Mouse (Mus musculus) olfactory bulb, adult 2 months (tissue): ENCODE data around the gene Fam120a. TPM values are rescaled to one million over a fixed set of nuclear protein-coding genes. Genes with fewer than 3 reads are reported as not detected.
A peak's percentile ranks its signal among the peaks of the same experiment; 100 is the strongest.

ENCODE experiments used
- H3K27ac ChIP-seq: fragments of 200-500 bp; 2 replicates; pipeline ENCODE4 v1.5.1; 2012; ENCODE audit warnings: low read depth, low read length; ENCODE audit not compliant: insufficient read depth
- H3K4me1 ChIP-seq: fragments of 200-500 bp; 2 replicates; pipeline ENCODE4 v1.6.1; 2012; ENCODE audit warnings: low read length; ENCODE audit not compliant: control insufficient read depth, insufficient read depth
- H3K4me3 ChIP-seq: fragments of 200-500 bp; 2 replicates; pipeline ENCODE4 v1.5.1; 2012; ENCODE audit warnings: mild to moderate bottlenecking, low read depth, low read length, moderate library complexity; ENCODE audit not compliant: insufficient read depth
- CTCF ChIP-seq: fragments of 200-500 bp; IDR thresholded peaks from 2 replicates; pipeline ENCODE4 v1.5.1; 2012; ENCODE audit warnings: low read depth, mild to moderate bottlenecking, low read length, moderate library complexity; ENCODE audit not compliant: insufficient read depth
- POLR2A ChIP-seq: fragments of 200-500 bp; IDR thresholded peaks from 2 replicates; pipeline ENCODE4 v1.6.1; 2012; ENCODE audit warnings: mild to moderate bottlenecking, low read depth, low read length, moderate library complexity; ENCODE audit not compliant: insufficient read depth
- WGBS: fragments of 180-500 bp; shearing (Covaris S2); methylation state at CpG from one replicate; pipeline ENCODE4 v1.1.7; 2018; 5-methylcytosine and 5-hydroxymethylcytosine counted together
- polyA plus RNA-seq: library from polyadenylated mRNA; stranded (reverse); fragments of >200 nt; gene quantifications from 2 replicates; pipeline ENCODE4 v1.2.4, GENCODE M21; 2012; ENCODE audit warnings: low replicate concordance; ENCODE audit not compliant: missing spikeins, insufficient read depth, insufficient read length

Gene Fam120a
- 79.3 TPM in 1 of 2 replicates, not detected in the other for polyA plus RNA-seq

DNA sequence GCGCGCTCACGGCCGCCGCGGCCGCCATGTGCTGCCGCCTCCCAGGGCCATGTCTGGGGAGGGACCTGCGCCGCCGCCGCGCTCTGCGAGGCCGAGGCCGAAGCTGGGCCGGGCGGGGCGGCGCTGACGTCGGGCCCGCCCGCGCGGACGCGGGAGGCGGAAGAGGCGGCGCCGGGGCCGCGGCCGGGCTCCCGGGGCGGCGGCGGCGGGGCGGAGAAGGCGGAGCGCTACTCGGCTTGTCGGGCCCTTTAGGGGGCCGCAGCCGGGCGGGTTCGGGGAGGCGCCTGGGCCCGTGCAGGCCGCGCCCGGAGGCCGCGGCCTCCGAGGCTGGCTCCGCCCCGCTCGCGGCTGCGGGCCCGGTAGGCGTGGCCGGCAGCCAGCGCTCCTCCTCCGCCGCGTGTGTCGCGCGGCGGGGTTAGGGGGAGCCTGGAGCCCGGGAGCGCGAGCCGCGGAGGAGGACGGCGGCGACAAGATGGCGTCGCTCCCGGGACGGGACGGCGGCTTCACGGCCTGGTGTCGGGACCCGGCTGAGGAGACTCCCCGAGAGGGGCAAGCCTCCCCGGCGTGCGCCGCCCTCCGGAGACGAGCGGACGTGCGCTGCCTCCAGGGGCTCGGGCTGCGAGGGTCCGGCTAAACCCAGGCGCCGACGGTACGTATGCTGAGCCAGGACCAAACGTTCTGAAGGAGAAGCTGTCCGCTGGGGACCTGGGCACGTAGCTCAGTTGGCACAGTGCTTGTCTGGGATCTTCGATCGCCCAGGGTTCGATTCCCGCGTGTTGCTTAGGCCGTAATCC, at the start of gene Fam120a:
TSS of gene Fam120a (minus strand) at position 62 of the 794 bp plus-strand sequence.
- TF ChIP-seq CTCF (peak; percentile 46; the same call in 1 of the 2 replicates), POLR2A (peak; percentile 79)
- H3K27ac ChIP-seq = peak within 1 kb of the TSS; percentile 96
- H3K4me1 ChIP-seq = peaks cover 13% of the 10 kb centered on the region
- peak within 1 kb of the TSS; percentile 71 for H3K4me3 ChIP-seq
- WGBS = 7% methylated on average over 114 of the region's 116 CpGs

DNA sequence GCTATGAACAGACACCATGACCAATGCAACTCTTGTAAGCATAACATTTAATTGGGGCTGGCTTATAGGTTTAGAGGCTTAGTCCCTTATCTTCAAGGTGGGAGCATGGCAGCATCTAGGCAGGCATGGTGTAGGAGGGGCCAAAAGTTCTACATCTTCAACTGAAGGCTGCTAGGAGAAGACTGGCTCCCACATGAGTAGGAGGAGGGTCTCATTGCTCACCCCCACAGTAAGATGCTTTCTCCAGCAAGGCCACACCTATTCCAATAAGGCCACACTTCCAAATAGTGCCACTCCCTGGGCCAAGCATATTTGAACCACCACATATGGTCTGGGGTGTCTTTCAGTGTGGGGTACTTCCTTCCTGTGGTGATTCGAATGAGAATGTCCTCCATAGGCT, 49.6 kb upstream of the Fam120a start:
- peaks cover 20% of the 10 kb centered on the region for H3K4me1 ChIP-seq
- H3K4me3 ChIP-seq = no peak overlapping the region
- 97% methylated on average over 1 of the region's 1 CpGs for WGBS
- no peak overlapping the region for H3K27ac ChIP-seq
- no peak for TF ChIP-seq CTCF

DNA sequence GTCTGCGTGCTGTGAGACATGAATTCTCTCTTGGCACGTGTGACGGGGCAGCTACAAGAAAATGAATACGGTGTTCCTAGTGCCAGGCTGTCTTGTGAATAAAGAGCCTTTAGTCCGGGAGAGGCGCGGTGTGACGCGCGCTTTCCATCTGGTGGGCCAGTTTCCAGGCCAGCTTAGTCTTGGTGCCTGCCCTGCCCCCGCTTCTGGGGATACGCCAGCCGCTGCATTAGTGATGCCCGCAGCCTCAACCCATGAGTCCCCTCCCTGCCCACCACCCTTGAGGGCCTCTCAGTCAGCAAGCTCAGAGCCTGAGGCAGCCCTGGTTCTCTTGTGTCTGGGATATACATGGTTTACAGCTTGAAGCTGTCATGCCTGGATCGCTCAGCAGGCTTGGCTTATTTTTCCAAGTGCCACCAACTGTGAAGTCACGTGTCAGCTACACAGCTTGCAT, 48.5 kb upstream of the Fam120a start:
- peak overlapping the region; percentile 2; the same call in 1 of the 2 replicates for H3K4me3 ChIP-seq
- peak overlapping the region; percentile 76 for H3K27ac ChIP-seq
- 2% methylated on average over 16 of the region's 16 CpGs for WGBS
- TF ChIP-seq CTCF = no peak
- TF ChIP-seq POLR2A = no peak; the same call in 1 of the 2 replicates
- peaks cover 20% of the 10 kb centered on the region for H3K4me1 ChIP-seq

DNA sequence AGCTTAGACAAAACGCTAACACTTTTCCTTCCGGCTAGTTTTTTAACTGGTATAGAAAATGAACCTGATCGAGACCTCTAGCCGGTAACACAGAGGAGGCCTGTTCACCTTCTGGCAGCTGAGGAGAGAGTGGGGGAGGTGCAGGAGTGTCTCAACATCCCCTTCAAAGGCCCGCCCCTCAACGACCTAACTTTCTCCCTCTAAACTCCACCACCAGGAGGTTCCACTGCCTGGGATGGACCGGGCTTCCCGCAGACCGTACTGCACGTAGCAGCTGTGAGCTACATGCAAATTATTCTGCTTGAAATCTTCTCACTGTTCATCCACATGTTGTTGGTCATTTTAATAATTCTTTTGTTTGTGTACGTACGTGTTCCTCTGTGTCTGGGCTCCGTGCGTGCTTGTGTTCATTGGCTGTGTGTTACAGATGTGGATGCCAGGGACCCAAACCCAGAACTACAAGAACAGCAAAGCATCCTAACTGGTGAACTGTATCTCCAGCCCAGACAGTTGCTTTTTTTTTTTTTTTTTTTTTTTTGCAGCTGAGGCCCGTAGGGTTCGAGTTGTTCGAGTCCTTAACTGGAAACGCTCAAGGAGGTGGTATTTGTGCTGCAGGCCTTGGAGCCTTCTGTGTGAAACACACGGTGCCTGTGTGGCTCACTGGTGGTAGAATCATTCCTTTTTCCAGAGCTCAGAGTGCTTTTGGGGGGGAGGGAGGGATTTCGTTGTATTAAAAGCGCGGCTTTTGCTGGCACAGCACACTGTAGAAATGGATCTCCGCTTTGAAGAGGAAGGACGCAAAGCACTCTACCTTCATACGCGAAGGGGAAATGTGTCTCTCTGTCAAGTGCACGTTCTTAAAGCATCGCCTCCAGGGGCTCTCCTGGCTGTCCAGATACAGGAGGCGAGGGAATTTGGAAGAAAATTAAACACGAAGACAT, 47.8 kb upstream of the Fam120a start:
- peaks cover 20% of the 10 kb centered on the region for H3K4me1 ChIP-seq
- peak overlapping the region; percentile 2; the same call in 1 of the 2 replicates for H3K4me3 ChIP-seq
- H3K27ac ChIP-seq = peak overlapping the region; percentile 76
- TF ChIP-seq POLR2A (no peak), CTCF (no peak)
- WGBS = 12% methylated on average over 30 of the region's 30 CpGs

DNA sequence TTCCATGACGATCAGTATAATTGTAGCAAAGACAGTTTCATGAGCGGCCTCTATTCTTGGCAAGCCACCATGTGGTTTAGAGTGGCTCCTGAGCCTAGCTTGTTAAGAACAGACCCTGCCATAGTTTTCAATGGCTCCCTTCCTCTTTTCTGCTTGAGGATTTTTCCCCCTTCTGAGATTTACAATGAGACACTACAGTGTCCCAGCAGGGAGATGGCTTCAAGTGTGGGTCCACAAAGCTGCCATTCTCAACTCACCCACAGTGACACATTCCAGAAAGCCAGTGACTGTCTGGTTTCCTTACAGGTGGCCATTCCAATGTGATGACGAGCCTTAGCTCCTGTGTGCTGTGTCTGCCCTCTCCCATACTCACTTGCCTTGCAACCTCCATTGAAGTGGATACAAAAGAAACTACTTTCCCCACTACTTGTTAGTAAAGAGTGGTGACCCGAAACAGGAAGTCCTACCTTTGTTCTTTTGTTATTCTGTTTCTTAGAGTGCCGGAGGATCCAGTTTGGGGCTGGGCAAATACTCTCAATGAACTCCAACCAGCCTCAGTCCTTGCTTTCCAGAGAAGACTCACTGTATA, 45.5 kb upstream of the Fam120a start:
- no peak for TF ChIP-seq CTCF
- TF ChIP-seq POLR2A = no peak
- 67% methylated on average over 5 of the region's 5 CpGs for WGBS
- peaks cover 17% of the 10 kb centered on the region for H3K4me1 ChIP-seq

DNA sequence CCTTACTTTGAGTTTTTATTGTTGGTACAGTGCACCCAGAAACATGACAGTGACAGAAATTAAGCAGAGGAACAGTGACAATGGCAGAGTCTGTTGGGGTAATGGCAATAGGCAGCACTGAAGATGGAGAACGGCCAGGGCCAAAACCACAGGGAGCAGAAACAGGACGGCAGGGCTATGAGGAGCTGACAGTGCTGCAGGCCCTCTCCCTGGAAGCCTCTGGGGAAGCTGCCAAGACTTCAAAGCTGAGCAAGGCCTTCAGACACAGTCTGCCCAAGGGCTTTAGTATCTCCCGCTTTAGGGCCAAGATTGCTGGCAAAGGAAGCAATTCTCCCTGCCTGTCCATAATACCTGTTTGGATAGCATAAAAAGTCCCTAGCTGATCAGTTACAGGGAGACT, 33.9 kb upstream of the Fam120a start:
- WGBS = 36% methylated on average over 3 of the region's 3 CpGs
- H3K27ac ChIP-seq = no peak overlapping the region

More for the DNA sequence above, 45.5 kb upstream of the Fam120a start:
- Histone ChIP-seq H3K27ac (no peak overlapping the region), H3K4me3 (no peak overlapping the region)

DNA sequence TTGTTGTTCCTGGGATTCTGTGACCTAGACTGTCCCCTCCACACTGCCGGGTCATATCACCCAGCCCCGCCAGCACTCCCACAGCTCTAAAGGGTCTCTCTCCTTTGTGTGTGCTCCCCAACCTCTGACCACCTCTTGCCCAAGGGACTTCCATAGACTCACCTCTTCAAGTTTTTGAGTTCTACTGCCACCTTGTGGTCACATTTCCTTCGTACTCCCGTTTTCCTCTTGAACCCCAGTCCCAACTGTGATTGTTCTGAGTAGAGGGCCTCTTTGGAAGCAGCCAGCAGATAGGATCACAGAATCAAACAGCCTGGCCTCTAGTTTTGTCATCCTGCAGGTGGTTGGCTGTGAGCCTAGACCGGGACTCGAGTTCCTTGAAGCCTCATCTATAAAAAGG, 30.8 kb upstream of the Fam120a start:
- no peak overlapping the region for H3K27ac ChIP-seq
- peak; percentile 44; the same call in 1 of the 2 replicates for TF ChIP-seq CTCF
- no peak for TF ChIP-seq POLR2A
- H3K4me3 ChIP-seq = no peak overlapping the region
- no peaks in the 10 kb centered on the region for H3K4me1 ChIP-seq
- 21% methylated on average over 6 of the region's 6 CpGs for WGBS

More for the DNA sequence above, 33.9 kb upstream of the Fam120a start:
- H3K4me3 ChIP-seq = no peak overlapping the region
- H3K4me1 ChIP-seq = no peaks in the 10 kb centered on the region
- no peak for TF ChIP-seq CTCF
- no peak for TF ChIP-seq POLR2A

DNA sequence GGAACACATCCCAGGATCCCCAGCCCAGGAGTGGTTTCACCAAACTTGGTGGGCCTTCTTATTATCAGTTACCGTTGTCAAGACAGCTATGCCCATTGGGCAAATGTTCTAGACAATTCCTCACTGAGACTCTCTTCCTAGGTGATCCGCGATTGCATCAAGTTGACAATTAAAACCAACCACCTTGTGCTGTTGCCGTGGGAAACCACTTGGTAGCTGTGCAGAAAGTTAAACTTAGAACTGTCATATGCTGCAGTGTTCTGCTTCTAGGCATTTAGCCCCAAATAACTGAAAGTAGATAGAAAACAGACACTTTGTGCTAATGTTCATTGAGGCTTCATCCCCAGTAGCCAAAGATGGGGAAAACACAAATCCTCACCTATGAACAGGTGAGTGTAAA, 28.9 kb upstream of the Fam120a start:
- Histone ChIP-seq H3K4me3 (no peak overlapping the region), H3K27ac (no peak overlapping the region), H3K4me1 (no peaks in the 10 kb centered on the region)
- WGBS = 69% methylated on average over 4 of the region's 4 CpGs
- no peak for TF ChIP-seq POLR2A
- TF ChIP-seq CTCF = no peak

DNA sequence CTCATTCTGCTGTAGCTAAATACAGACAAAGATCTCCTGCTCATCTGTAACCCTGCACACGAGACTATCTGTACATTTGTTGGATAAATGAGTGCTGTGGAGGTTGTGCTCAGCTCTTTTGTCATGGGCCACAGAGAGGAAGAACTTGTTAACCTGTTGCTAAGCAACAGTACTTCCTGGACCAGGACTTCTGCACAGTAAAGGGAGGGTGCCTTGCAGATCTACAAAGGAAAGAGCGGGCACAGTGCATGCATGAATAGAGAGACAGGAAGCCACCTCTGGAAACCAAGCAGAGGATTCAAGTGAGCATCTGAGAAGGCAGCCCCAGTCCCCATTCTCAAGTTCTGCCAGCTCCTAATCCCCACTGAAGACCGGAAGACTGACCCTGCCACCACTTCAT, 27.1 kb upstream of the Fam120a start:
- H3K27ac ChIP-seq = no peak overlapping the region
- WGBS = 22% methylated on average over 3 of the region's 3 CpGs

More for the DNA sequence above, 27.1 kb upstream of the Fam120a start:
- H3K4me1 ChIP-seq = no peaks in the 10 kb centered on the region
- no peak for TF ChIP-seq CTCF
- no peak overlapping the region for H3K4me3 ChIP-seq
